Mouse (Mus musculus): ENCODE results near the gene Nktr.

DNA sequence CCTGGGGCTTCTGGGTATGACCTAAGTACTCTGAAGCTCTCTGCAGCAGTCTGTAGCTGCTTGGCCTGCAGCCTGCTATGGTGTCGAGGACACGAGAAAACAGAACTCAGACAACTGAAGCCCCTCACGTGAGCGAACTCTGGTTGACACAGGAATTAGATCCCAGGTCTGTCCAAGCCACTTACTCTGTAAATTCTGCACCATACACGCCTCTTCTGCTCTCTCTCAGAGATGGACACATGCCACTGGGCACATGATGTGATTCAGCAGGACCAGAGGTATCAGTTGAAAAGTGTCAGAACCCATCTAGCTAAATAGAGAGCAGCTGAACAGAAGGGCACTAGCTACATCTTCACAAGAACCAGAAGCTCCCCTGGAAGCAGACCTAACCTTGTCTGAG lies 53.4 kb downstream of the Nktr start:
- no peak for TF ChIP-seq CTCF (IDR thresholded peaks at IDR 0.05; ENCODE audit: extremely low read depth, insufficient read depth, insufficient read length, insufficient replicate concordance)
- TF ChIP-seq POLR2A (IDR thresholded peaks at IDR 0.05; ENCODE audit: low read depth, low read length): no peak
